Mouse (Mus musculus) G1E (cell line): Measurements from ENCODE around the gene Hoxd8. TPM values are rescaled to one million over a fixed set of nuclear protein-coding genes. Genes with fewer than 3 reads are reported as not detected.

Experiments
- ATAC-seq: 2 replicates; pipeline ENCODE4 v1.8.0; 2016; ENCODE audit warnings: mild to moderate bottlenecking; ENCODE audit not compliant: insufficient number of reproducible peaks, poor library complexity, low FRiP score, severe bottlenecking; ENCODE audit errors: extremely low read depth
- DNase-seq: peaks from one replicate; pipeline ENCODE4 v3.0.0; 2012; ENCODE audit warnings: low spot score
- H3K27me3 ChIP-seq: 2 replicates; pipeline ENCODE4 v1.6.1; 2012; ENCODE audit warnings: mild to moderate bottlenecking, low read length, inconsistent platforms; ENCODE audit not compliant: insufficient read depth
- H3K36me3 ChIP-seq: replicated peaks from 2 replicates; pipeline ENCODE3; 2012; ENCODE audit warnings: mild to moderate bottlenecking, inconsistent platforms
- H3K4me1 ChIP-seq: 2 replicates; pipeline ENCODE4 v1.6.1; 2012; ENCODE audit warnings: low read depth, low read length, inconsistent platforms, mixed read lengths; ENCODE audit not compliant: insufficient read depth
- H3K4me3 ChIP-seq: 2 replicates; pipeline ENCODE4 v1.5.1; 2012; ENCODE audit warnings: low read depth, mild to moderate bottlenecking, inconsistent platforms, low read length, moderate library complexity, mixed read lengths
- H3K9me3 ChIP-seq: replicated peaks from 2 replicates; pipeline ENCODE4 v1.6.1; 2012; ENCODE audit warnings: inconsistent platforms
- CTCF ChIP-seq: IDR thresholded peaks from 2 replicates; pipeline ENCODE4 v1.5.1; 2012; ENCODE audit warnings: low read depth, low read length, inconsistent platforms, mixed read lengths
- GATA1 ChIP-seq: IDR thresholded peaks from 2 replicates; pipeline ENCODE4 v1.6.1; 2012; ENCODE audit warnings: borderline replicate concordance, low read length, inconsistent platforms, mixed read lengths
- GATA2 ChIP-seq: IDR thresholded peaks from 2 replicates; pipeline ENCODE4 v1.6.1; 2012; ENCODE audit warnings: low read depth, low read length, inconsistent platforms, borderline replicate concordance
- POLR2AphosphoS5 ChIP-seq: IDR thresholded peaks from 2 replicates; pipeline ENCODE4 v1.6.1; 2012; ENCODE audit warnings: low read depth, low read length, inconsistent platforms; ENCODE audit not compliant: insufficient replicate concordance
- TAL1 ChIP-seq: conservative IDR thresholded peaks from 2 replicates; pipeline ENCODE4 v1.6.1; 2012; ENCODE audit warnings: low read depth, low read length, inconsistent platforms, mixed read lengths
- polyA plus RNA-seq: library from polyadenylated mRNA; stranded (reverse); fragments of >175 nt; gene quantifications from 2 replicates; pipeline ENCODE4 v1.2.3, GENCODE M21; 2012
- total RNA-seq, 2 experiments: library from RNA; stranded (forward) in 1 of 2; stranded (reverse) in 1 of 2; fragments of 200-1000 nt in 1 of 2; fragments of >200 nt in 1 of 2; fragmentation: Nextera tagmentation in 1 of 2; gene quantifications; 2 replicates each; pipeline ENCODE4 v1.2.3; 2014 to 2017

Gene Hoxd8
- total and polyA plus RNA-seq, 3 experiments = not detected

DNA sequence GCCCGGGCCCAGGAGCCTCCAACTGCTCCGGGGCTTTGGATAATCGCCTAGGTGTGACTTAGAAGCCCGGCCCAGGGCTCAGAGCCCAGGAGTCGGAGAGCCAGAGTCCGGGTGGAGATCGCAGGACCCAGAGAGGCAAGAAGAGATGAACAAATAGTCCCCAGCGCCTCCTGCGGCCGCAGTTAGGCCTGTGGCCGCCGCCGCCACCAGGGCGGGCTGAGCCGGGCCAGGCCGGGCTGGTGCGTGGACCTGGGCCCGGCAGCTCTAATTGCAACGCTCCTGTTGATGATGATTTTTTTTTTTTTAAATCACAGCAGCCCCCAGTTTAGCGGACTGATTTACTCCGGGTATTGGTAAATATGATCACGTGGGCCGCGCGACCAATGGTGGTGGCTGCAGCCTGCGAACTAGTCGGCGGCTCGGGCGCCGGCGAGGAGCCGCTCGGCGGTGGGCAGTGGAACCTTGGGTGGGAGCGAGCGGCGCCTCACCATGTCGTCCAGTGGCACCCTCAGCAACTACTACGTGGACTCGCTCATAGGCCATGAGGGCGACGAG, 6.8 kb upstream of the Hoxd8 start, which contains the start of gene Hoxd9:
Gene Hoxd9 (plus strand): TSS at position 161 of the 555 bp plus-strand sequence.
- DNase-seq (no peak), ATAC-seq (no peak)
- no peaks in the 10 kb centered on the region for H3K4me1 ChIP-seq
- H3K9me3 ChIP-seq = peaks cover 9% of the 10 kb centered on the region
- no peak within 1 kb of the TSS; the same call in 1 of the 2 replicates for H3K4me3 ChIP-seq
- no peaks in the 10 kb centered on the region for H3K36me3 ChIP-seq
- no peak for TF ChIP-seq GATA2
- TF ChIP-seq TAL1 = no peak
- no peak for TF ChIP-seq CTCF
- no peak for TF ChIP-seq GATA1
- peaks cover 24% of the 10 kb centered on the region for H3K27me3 ChIP-seq

DNA sequence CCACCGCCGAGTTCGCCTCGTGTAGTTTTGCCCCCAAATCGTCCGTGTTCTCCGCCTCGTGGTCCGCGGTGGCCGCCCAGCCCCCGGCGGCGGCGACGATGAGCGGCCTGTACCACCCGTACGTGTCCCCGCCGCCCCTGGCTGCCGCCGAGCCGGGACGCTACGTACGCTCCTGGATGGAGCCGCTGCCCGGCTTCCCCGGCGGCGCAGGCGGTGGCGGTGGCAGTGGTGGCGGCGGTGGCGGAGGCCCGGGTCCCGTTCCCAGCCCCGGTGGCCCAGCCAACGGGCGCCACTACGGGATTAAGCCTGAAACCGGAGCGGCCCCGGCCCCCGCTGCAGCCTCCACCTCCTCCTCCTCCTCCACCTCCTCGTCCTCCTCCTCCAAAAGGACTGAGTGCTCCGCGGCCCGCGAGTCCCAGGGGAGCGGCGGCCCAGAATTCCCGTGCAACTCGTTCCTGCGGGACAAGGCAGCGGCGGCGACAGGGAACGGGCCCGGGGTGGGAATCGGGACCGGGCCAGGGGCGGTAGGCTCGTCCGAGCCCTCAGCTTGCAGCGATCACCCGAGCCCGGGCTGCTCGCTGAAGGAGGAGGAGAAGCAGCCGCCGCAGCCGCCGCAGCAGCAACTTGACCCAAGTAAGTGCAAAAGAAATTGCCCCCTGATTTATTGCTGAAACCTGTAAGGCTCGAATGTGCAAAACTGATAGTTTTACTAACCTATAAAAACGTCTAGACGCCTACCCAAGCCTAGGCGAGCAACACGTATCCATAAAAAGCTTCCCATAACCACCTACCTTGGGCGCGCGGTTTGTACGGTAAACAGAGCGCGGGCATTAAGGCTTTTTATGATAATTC, 6.0 kb upstream of the Hoxd8 start:
- H3K27me3 ChIP-seq = peaks cover 16% of the 10 kb centered on the region; the same call in 1 of the 2 replicates
- DNase-seq = no peak
- H3K4me3 ChIP-seq = no peak overlapping the region; the same call in 1 of the 2 replicates
- no peaks in the 10 kb centered on the region for H3K4me1 ChIP-seq
- no peaks in the 10 kb centered on the region for H3K36me3 ChIP-seq
- no peak for TF ChIP-seq GATA2
- no peak for TF ChIP-seq TAL1
- no peak for TF ChIP-seq GATA1
- TF ChIP-seq CTCF = no peak
- TF ChIP-seq POLR2AphosphoS5 = no peak
- no peak for ATAC-seq
- H3K9me3 ChIP-seq = peaks cover 9% of the 10 kb centered on the region

DNA sequence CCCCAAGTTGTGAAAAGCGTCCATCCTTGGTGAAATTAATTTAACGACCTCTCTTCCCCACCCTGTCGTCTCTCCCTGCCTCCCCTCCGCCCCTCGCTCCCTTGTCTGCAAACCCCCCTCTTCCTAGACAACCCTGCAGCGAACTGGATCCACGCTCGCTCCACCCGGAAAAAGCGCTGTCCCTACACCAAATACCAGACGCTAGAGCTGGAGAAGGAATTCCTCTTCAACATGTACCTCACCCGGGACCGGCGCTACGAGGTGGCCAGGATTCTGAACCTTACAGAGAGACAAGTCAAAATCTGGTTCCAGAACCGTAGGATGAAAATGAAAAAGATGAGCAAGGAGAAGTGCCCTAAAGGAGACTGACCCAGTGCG, 5.4 kb upstream of the Hoxd8 start:
- Histone ChIP-seq H3K27me3 (peaks cover 16% of the 10 kb centered on the region; the same call in 1 of the 2 replicates), H3K4me3 (no peak overlapping the region), H3K9me3 (peaks cover 9% of the 10 kb centered on the region), H3K36me3 (no peaks in the 10 kb centered on the region), H3K4me1 (no peaks in the 10 kb centered on the region)
- TF ChIP-seq POLR2AphosphoS5 (no peak), CTCF (no peak), GATA2 (no peak), GATA1 (no peak), TAL1 (no peak)
- no peak for DNase-seq
- no peak for ATAC-seq

DNA sequence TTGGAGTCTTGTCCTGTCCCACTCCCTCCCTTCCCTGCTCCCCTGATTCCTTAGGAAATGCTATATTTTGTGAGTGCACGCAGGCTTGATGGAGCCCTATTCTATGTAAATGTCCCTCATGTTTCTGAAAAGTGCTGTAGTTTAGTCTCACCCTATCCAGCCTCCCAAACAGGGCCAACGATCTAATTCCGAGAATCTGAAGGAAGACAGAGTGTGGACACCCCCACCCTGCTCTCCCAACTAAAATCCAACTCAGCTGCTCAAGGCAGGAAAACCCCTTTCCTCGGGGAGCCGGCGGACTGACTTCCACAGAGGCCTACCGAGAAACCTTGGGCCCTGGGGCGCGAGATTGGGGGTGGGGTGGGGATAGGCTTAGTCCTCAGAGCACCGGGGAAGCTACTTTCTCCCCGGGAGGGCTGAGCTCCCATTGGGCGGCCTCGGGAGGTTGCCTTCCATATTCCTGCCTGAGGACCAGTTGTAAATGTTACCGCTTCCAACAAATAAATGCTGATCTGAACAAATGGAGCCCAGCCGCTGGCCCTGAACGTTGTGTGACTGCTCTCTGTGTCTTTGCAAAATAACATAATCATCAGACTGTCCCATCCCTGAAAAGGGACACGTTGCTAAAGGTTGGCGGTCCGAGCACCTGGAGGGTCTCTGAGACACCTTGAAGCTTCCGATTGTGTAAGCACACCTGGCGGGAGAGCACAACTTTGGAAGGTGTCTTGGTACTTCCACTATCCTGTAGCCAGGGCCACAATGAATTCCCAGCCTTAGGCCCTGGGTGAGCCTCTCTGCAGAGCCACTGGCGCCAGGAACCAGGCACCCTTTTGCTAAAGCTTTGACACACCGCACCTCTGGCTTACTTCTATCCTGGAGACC, 4.5 kb upstream of the Hoxd8 start:
- TF ChIP-seq POLR2AphosphoS5 = no peak
- TF ChIP-seq GATA1 = no peak
- no peak for TF ChIP-seq GATA2
- TF ChIP-seq TAL1 = no peak
- TF ChIP-seq CTCF = no peak
- Histone ChIP-seq H3K4me3 (no peak overlapping the region), H3K27me3 (peaks cover 16% of the 10 kb centered on the region; the same call in 1 of the 2 replicates), H3K9me3 (peaks cover 13% of the 10 kb centered on the region), H3K4me1 (no peaks in the 10 kb centered on the region), H3K36me3 (no peaks in the 10 kb centered on the region)
- ATAC-seq (no peak), DNase-seq (no peak)

DNA sequence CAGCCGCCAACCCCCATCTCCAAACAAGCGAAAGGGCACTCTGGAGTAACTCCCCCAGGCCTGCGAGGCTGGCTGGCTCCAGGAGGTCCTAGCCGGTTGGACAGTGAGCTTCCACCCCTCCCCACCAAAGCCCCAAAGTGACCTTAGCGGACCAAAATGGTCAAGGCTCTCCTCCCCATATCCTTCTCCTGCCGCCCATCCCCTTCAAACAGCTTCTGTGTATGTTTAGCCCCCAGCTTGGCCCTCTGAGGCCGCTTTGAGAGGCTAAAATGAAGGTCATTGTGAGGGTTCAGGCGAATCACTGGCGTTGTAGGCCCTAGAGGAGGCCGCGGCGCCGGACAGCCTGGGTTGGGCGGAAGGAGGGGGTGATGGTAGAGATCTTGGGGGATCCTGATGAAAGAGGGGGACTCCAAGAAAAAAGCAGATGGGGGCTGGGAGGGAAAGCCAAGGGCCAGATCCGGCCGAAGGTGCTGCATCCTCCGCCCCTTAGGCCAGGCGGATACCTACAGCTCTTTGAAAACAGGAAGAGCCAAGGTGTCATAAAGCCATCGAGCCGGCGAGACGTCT, 3.8 kb upstream of the Hoxd8 start:
- peaks cover 16% of the 10 kb centered on the region; the same call in 1 of the 2 replicates for H3K27me3 ChIP-seq
- TF ChIP-seq GATA2 = no peak
- TF ChIP-seq CTCF = no peak
- TF ChIP-seq POLR2AphosphoS5 = no peak
- no peak for TF ChIP-seq GATA1
- TF ChIP-seq TAL1 = no peak
- peaks cover 19% of the 10 kb centered on the region for H3K9me3 ChIP-seq
- H3K4me1 ChIP-seq = no peaks in the 10 kb centered on the region
- no peaks in the 10 kb centered on the region for H3K36me3 ChIP-seq
- ATAC-seq = no peak
- H3K4me3 ChIP-seq = no peak overlapping the region
- no peak for DNase-seq
